Mouse (Mus musculus): ENCODE data around the gene Cilp.

- TF ChIP-seq POLR2A (IDR thresholded peaks at IDR 0.05; ENCODE audit: borderline replicate concordance, low read depth, low read length) (no peak), CTCF (IDR thresholded peaks at IDR 0.05; ENCODE audit: low read depth, low read length) (no peak)
These were observed 28.6 kb downstream of the Cilp start for GRCm38 (mm10) chr9:65293580-65293972.

Data from bone marrow macrophage, adult 2 months (primary cell).